Mouse (Mus musculus) lung, postnatal 25 days (tissue): Measurements from ENCODE around the gene Adh5.
A peak's percentile ranks its signal among the peaks of the same experiment; 100 is the strongest.
"Not testable (repeated sequence)": the region's sequence is repeated elsewhere in the genome, so short reads cannot be mapped to it uniquely, and the experiment has no call there.

Experiments
- DNase-seq: peaks from one replicate; pipeline ENCODE4 v3.0.0; 2022; ENCODE audit warnings: low spot score

The Adh5 gene

GRCm38 (mm10) chr3:138460260-138460659 lies 17.4 kb downstream of the Adh5 start:
- DNase-seq: no peak

- no peak for DNase-seq
Observed at GRCm38 (mm10) chr3:138461832-138462231, 18.9 kb downstream of the Adh5 start.

- DNase-seq: no peak
Observed at GRCm38 (mm10) chr3:138463137-138463536, 20.2 kb downstream of the Adh5 start.

GRCm38 (mm10) chr3:138463807-138464206 lies 20.9 kb downstream of the Adh5 start:
- DNase-seq: no peak

GRCm38 (mm10) chr3:138464573-138465147 lies 21.8 kb downstream of the Adh5 start:
- no peak for DNase-seq

- DNase-seq: not testable (repeated sequence)
Observed at GRCm38 (mm10) chr3:138466656-138467055, 23.8 kb downstream of the Adh5 start.

GRCm38 (mm10) chr3:138471066-138471465 lies 28.2 kb downstream of the Adh5 start:
- DNase-seq: no peak

GRCm38 (mm10) chr3:138479489-138479888 lies 36.6 kb downstream of the Adh5 start:
- DNase-seq: no peak

GRCm38 (mm10) chr3:138481526-138482284 lies 38.8 kb downstream of the Adh5 start:
- no peak for DNase-seq

GRCm38 (mm10) chr3:138483240-138483639 lies 40.3 kb downstream of the Adh5 start:
- DNase-seq: no peak

GRCm38 (mm10) chr3:138488584-138489326 lies 45.9 kb downstream of the Adh5 start:
- DNase-seq: no peak

GRCm38 (mm10) chr3:138489327-138490033 lies 46.6 kb downstream of the Adh5 start, which contains the start of gene Metap1:
Metap1 (minus strand) TSS chr3:138489515.
- peak; percentile 93 for DNase-seq

- DNase-seq: no peak
Observed at GRCm38 (mm10) chr3:138490034-138490337, 47.1 kb downstream of the Adh5 start.

- DNase-seq: no peak
Observed at GRCm38 (mm10) chr3:138493668-138494067, 50.8 kb downstream of the Adh5 start.

GRCm38 (mm10) chr3:138494565-138494964 lies 51.7 kb downstream of the Adh5 start:
- no peak for DNase-seq

- no peak for DNase-seq
Observed at GRCm38 (mm10) chr3:138495166-138496145, 52.6 kb downstream of the Adh5 start.

GRCm38 (mm10) chr3:138498731-138499130 lies 55.8 kb downstream of the Adh5 start:
- no peak for DNase-seq

- DNase-seq: no peak
Observed at GRCm38 (mm10) chr3:138499854-138500740, 57.2 kb downstream of the Adh5 start.

GRCm38 (mm10) chr3:138503754-138504153 lies 60.9 kb downstream of the Adh5 start:
- DNase-seq: no peak
